Mouse (Mus musculus) testis, adult 2 months (tissue): ENCODE results near the gene Ap1g2. TPM values are rescaled to one million over a fixed set of nuclear protein-coding genes. Genes with fewer than 3 reads are reported as not detected.
A peak's percentile ranks its signal among the peaks of the same experiment; 100 is the strongest.

ENCODE experiments used
- H3K27ac ChIP-seq: fragments of 200-500 bp; 2 replicates; pipeline ENCODE4 v1.5.1; 2012; ENCODE audit warnings: low read depth, low read length; ENCODE audit not compliant: control insufficient read depth, insufficient read depth
- H3K27me3 ChIP-seq: fragments of 200-500 bp; 2 replicates; pipeline ENCODE4 v1.6.1; 2012; ENCODE audit warnings: mild to moderate bottlenecking, low read length, moderate library complexity; ENCODE audit not compliant: control insufficient read depth, insufficient read depth
- H3K36me3 ChIP-seq: fragments of 200-500 bp; 2 replicates; pipeline ENCODE4 v1.6.1; 2012; ENCODE audit warnings: mild to moderate bottlenecking, low read length; ENCODE audit not compliant: control insufficient read depth, insufficient read depth
- H3K4me1 ChIP-seq: fragments of 200-500 bp; 2 replicates; pipeline ENCODE4 v1.6.1; 2012; ENCODE audit warnings: low read length; ENCODE audit not compliant: control insufficient read depth, insufficient read depth
- H3K4me3 ChIP-seq: fragments of 200-500 bp; 2 replicates; pipeline ENCODE4 v1.5.1; 2012; ENCODE audit warnings: low read depth, mild to moderate bottlenecking, low read length, moderate library complexity, mixed read lengths; ENCODE audit not compliant: control insufficient read depth
- CTCF ChIP-seq: fragments of 200-500 bp; IDR thresholded peaks from 2 replicates; pipeline ENCODE4 v1.5.1; 2012; ENCODE audit warnings: low read depth, mild to moderate bottlenecking, inconsistent platforms, low read length, moderate library complexity; ENCODE audit not compliant: control insufficient read depth, insufficient read depth, insufficient replicate concordance
- POLR2A ChIP-seq: fragments of 200-500 bp; IDR thresholded peaks from 2 replicates; pipeline ENCODE4 v1.6.1; 2012; ENCODE audit warnings: low read depth, mild to moderate bottlenecking, inconsistent platforms, low read length, moderate library complexity; ENCODE audit not compliant: control insufficient read depth
- polyA plus RNA-seq: library from polyadenylated mRNA; depleted of rRNA; stranded (reverse); fragments of >200 nt; gene quantifications from 2 replicates; pipeline ENCODE4 v1.2.3, GENCODE M21; 2012

The Ap1g2 gene
- polyA plus RNA-seq, 1 experiment: 3.0 TPM

DNA sequence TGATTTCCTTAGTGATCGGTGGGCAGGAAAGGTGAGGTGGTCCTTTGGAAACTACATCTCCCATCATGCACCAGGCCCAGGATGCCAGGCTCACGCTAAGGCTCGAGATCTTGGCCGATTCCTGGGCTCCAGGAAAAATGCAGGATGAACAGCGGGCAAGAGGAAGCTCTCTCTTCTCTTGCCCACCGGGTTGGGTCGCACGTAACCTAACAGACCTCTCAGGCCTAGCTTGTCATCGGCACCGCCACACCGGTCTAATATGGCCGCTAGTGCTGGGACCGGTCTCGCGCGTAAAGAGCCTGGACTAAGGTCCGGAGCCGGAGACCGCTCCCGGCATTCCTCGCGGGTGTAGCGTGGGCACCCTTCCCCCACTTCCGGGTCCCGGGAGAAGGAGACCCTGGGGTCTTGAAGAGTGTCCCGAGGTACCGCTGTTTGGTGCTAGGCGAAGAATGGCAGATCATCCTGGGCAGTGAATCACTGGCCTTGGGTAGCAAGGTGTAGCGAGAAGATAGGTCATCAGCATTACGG, 11.6 kb downstream of the Ap1g2 start, which contains the start of gene Thtpa:
Thtpa (plus strand) TSS at position 81 of the 528 bp plus-strand sequence.
- Histone ChIP-seq H3K36me3 (no peaks in the 10 kb centered on the region), H3K27ac (peak within 1 kb of the TSS; percentile 85), H3K4me1 (peaks cover 7% of the 10 kb centered on the region), H3K27me3 (no peaks in the 10 kb centered on the region), H3K4me3 (peak within 1 kb of the TSS; percentile 95)
- TF ChIP-seq CTCF (no peak), POLR2A (peak; percentile 76)

DNA sequence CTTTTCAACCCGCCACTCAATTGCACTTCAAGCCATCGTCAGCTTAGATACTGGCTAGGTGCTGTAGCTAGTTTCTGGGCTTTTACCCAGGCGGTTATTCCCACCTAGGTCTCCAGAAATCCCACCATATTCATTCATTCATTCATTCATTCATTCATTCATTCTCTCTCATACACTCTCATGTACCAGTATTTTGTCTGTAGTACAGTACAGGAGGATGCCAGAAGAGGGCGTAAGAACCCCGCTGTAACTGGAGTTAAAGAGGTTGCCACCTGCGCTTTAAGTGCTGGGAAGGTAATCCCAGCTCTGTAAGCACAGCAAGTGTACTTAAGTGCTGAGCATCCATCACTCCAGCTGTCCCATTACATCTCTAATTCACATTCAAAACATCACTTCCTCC, 12.5 kb downstream of the Ap1g2 start:
- Histone ChIP-seq H3K27ac (no peak overlapping the region), H3K36me3 (no peaks in the 10 kb centered on the region), H3K27me3 (no peaks in the 10 kb centered on the region), H3K4me1 (peaks cover 7% of the 10 kb centered on the region), H3K4me3 (peak overlapping the region; percentile 12; the same call in 1 of the 2 replicates)
- TF ChIP-seq CTCF (no peak), POLR2A (no peak)

DNA sequence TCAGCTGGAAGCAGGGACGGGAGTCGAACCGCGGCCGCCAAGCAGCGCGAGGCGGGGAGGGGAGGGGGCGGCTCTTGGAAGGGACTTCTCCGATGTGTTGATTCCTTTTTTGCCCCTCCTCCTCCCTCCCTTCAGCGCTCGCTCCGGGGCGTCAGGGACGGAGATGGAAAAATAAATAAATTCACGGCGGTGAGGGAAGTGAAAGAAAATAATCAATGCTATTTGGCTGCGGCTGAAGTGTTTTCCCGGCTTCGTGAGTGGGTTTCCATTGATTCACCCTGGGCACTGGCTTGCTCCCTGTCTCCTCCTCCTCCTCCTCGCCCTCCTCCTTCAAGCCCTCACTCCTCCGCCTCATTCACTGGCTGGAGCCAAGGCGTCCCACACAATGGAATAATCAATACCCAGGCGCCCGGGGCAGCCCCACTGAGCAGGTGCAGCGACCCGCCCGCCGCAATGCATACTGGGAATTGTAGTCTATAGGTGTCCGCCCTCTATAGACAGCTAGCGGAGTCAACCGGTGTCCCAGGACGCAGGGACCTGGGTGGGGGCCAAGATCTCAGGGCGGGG, 14.3 kb downstream of the Ap1g2 start, which contains the start of gene Zfhx2:
Zfhx2 (minus strand) TSS at position 314 of the 567 bp plus-strand sequence.
- Histone ChIP-seq H3K4me1 (peaks cover 7% of the 10 kb centered on the region), H3K27ac (no peak within 1 kb of the TSS), H3K36me3 (no peaks in the 10 kb centered on the region), H3K27me3 (no peaks in the 10 kb centered on the region), H3K4me3 (peak within 1 kb of the TSS; percentile 82)
- TF ChIP-seq CTCF: no peak
- TF ChIP-seq POLR2A: peak; percentile 63

DNA sequence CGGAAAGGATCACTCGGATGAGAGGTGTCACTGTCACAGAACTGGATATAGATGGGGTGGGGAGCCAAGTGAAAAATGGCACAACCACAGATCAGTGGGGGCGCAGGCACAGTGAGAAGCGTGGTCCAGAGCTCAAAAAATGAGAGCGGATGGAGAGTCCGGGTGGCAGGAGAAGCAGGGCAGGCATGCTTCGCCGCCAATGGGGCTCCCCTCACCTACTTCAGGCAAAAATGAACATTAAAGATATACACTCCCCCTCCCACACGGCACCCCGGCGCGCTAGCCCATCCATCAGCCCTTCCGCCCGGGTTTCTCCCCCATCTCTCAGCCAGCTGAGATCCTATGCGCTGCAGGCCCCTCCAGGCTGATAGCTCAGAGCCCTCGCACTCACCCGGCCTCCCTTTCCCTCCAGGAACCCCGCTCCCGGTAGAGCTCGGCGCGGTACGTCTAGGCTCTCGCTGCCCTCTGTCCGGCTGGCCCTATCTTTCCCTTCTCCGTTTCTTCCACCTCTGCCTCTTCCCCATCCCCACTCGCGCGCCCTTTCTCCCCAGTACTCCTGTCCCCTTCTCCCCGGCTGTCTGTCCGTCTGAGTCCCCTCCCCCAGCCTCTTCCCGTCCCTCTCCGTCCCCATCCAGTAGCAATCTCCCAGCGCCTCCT, 15.1 kb downstream of the Ap1g2 start:
- Histone ChIP-seq H3K4me3 (peak overlapping the region; percentile 82), H3K27ac (no peak overlapping the region), H3K27me3 (no peaks in the 10 kb centered on the region), H3K36me3 (no peaks in the 10 kb centered on the region), H3K4me1 (peaks cover 7% of the 10 kb centered on the region)
- TF ChIP-seq CTCF (no peak), POLR2A (no peak)

DNA sequence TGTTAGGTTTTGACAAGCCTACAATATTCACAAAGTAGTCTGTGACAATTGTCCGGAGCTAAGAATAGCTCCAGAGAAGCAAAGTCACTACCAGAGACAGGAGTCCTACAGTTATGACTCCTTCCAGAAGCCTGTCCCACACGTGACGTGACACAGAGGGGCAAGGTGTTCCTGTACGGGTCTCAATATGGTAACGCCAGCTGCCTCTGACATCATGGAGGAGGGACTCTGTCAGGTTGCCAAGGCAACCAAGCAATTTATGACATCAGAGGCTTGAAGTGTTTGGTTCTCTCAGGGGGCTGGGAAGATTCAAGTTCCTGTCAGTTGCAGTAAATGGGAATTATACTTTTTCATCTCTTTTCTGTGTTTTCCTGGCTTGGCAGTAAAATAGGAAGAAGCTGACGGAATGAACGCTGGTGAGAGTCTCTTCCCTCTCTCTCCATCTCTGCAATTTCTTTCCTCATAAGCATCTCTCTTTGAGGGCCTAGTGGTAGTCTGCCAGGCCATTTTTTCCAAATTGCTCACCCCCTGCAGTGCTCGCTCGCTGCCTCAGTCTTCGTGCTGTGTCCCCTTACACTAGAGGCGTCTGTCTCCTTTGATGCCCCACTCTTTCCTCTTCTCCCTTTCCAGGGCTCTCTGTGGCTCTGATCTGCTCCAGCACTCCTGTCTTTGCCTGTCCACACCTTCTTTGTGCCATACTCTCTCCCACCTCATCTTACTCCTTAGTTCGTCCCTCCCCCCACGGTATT, 17.0 kb downstream of the Ap1g2 start:
- H3K27me3 ChIP-seq: no peaks in the 10 kb centered on the region
- H3K4me3 ChIP-seq: peak overlapping the region; percentile 82
- peak overlapping the region; percentile 49; the same call in 1 of the 2 replicates for H3K27ac ChIP-seq
- H3K36me3 ChIP-seq: no peaks in the 10 kb centered on the region
- TF ChIP-seq POLR2A (peak; percentile 61; the same call in 1 of the 2 replicates), CTCF (no peak)
- H3K4me1 ChIP-seq: no peaks in the 10 kb centered on the region; the same call in none of the 2 replicates

DNA sequence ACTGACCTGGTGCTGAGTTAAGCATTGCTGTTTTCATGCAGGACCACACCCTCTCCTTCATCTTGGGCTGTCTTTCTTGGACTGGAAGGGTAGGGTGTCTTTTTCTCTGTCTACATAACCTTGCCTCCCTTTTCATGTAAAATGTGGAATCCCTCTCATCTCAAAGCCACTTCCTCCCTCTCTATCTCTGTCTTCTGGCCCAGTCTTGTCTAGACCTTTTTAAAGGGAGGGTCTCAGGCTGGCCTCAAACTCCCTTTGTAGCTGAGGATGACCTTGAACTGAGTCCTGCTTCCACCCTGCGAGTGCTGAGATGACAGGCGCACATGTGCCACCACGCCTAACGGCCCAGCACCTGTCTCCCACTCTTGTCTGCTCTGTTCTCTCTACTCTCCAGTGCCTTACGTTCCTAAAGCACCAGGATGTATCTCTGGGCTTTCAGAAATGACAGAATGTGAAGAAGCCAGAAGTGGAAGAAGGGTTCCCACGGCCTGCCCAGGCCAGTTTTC, 20.3 kb downstream of the Ap1g2 start:
- H3K27ac ChIP-seq: no peak overlapping the region; the same call in 1 of the 2 replicates

DNA sequence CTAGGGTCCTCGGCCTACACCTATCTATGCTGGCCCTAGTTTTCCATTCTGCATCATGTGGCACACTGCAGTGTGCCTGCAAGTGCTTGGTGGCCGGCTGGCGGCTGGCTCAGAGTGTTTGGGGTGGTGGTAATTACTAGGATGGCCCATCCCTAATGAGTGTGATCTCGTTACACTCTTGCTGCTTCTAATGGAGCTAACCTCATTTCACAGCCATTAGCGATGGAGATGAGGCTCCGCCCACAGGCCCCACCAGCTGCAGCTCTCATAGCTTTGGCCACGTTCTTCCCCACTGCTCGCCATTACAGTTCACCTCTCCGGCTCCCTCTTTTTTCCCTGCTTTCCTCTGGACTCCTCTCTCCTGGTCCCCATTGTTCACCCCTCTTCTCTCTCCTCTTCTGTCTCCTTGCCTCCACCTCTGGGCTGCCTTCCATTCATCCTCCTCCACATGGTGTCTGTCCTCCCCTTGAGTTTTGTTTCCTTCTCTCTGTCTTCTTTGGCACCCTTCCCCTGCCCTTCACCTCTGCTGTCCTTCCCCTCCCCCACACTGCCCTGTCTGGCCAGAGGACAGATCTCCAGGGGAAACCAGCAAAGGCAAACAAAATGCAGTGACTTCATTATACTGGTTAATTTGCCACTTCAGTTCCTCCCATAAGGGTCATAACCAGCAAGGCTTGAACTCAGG, 20.9 kb downstream of the Ap1g2 start:
- TF ChIP-seq CTCF (no peak), POLR2A (no peak)
- Histone ChIP-seq H3K4me3 (peak overlapping the region; percentile 24; the same call in 1 of the 2 replicates), H3K4me1 (no peaks in the 10 kb centered on the region; the same call in 1 of the 2 replicates), H3K27me3 (no peaks in the 10 kb centered on the region), H3K36me3 (no peaks in the 10 kb centered on the region), H3K27ac (no peak overlapping the region)

More for the DNA sequence above, 20.3 kb downstream of the Ap1g2 start:
- H3K4me1 ChIP-seq: no peaks in the 10 kb centered on the region; the same call in 1 of the 2 replicates
- TF ChIP-seq CTCF: no peak
- no peak for TF ChIP-seq POLR2A
- peak overlapping the region; percentile 28 for H3K4me3 ChIP-seq
- H3K27me3 ChIP-seq: no peaks in the 10 kb centered on the region
- H3K36me3 ChIP-seq: no peaks in the 10 kb centered on the region
